Mouse (Mus musculus) midbrain, postnatal 0 days (tissue): ENCODE measurements at regions not wholly inside any gene's neighbourhood (a gene's known extent, or its start where the extent isn't known, plus 50 kb on each side); places are given as distances from the start of the nearest gene placed in this dataset.
"Not testable (repeated sequence)": the region's sequence is repeated elsewhere in the genome, so short reads cannot be mapped to it uniquely, and the experiment has no call there.

Experiments
- ATAC-seq: fragments of 200-750 bp; cut with Nextera tagmentation; 2 replicates; pipeline ENCODE4 v1.8.0; 2017; ENCODE audit warnings: moderate number of reproducible peaks, mild to moderate bottlenecking, moderate TSS enrichment, moderate library complexity; ENCODE audit not compliant: low FRiP score
- DNase-seq: peaks from one replicate; pipeline ENCODE4 v3.0.0-alpha.2; 2015; ENCODE audit warnings: low spot score
- H3K27ac ChIP-seq: fragments of 300-500 bp; sonication (generic); 2 replicates; pipeline ENCODE4 v1.5.1; 2014; ENCODE audit warnings: low read depth, mild to moderate bottlenecking, low read length, mixed read lengths
- H3K27me3 ChIP-seq: fragments of 300-500 bp; sonication (generic); 2 replicates; pipeline ENCODE4 v1.6.1; 2014; ENCODE audit warnings: low read length, control low read depth, mixed read lengths; ENCODE audit not compliant: insufficient read depth
- H3K36me3 ChIP-seq: fragments of 300-500 bp; sonication (generic); 2 replicates; pipeline ENCODE4 v1.6.1; 2014; ENCODE audit warnings: low read length, control low read depth, mixed read lengths; ENCODE audit not compliant: insufficient read depth
- H3K4me1 ChIP-seq: fragments of 300-500 bp; sonication (generic); 2 replicates; pipeline ENCODE4 v1.6.1; 2014; ENCODE audit warnings: mild to moderate bottlenecking, control low read depth, antibody characterized with exemption, low read length, mixed read lengths; ENCODE audit not compliant: insufficient read depth
- H3K4me2 ChIP-seq: fragments of 300-500 bp; sonication (generic); 2 replicates; pipeline ENCODE4 v1.6.1; 2014; ENCODE audit warnings: low read depth, mild to moderate bottlenecking, low read length, mixed read lengths; ENCODE audit not compliant: poor library complexity, severe bottlenecking
- H3K4me3 ChIP-seq: fragments of 300-500 bp; sonication (generic); 2 replicates; pipeline ENCODE4 v1.5.1; 2014; ENCODE audit warnings: low read depth, mild to moderate bottlenecking, low read length, moderate library complexity
- H3K9ac ChIP-seq: fragments of 300-500 bp; sonication (generic); replicated peaks from 2 replicates; pipeline ENCODE4 v1.6.1; 2014; ENCODE audit warnings: mild to moderate bottlenecking, low read length, moderate library complexity, mixed read lengths; ENCODE audit not compliant: poor library complexity, severe bottlenecking
- H3K9me3 ChIP-seq: fragments of 300-500 bp; sonication (generic); 2 replicates; pipeline ENCODE4 v1.6.1; 2016; ENCODE audit warnings: low read length, control low read depth
- CTCF ChIP-seq: IDR thresholded peaks from 2 replicates; pipeline ENCODE4 v1.5.1; 2016; ENCODE audit warnings: antibody characterized with exemption, mild to moderate bottlenecking
- WGBS: fragments of 180-500 bp; shearing (Covaris S2); extraction: QIAGEN DNeasy Blood & Tissue Kit; methylation state at CpG from one replicate; pipeline ENCODE4 v1.1.7; 2014; 5-methylcytosine and 5-hydroxymethylcytosine counted together

DNA sequence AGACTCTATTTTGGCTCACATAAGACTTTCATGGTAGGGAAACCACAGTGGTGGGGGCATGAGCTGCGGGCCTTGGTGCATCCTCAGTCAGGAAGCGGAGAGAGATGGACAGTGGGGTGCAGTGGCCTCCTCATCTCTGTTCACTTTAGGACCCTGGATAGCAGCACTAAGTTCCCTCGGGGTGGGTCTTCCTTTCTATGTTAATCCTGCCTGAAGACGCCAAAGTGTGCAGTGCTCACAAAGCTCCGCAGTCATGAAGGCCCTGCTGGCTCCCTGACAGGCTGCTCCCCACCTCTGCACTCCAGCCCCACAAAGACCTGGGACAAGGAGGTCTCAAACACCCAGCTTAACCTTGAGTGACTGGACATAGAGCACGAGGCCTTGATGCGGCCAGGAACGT, 56.8 kb downstream of the Sox1 start:
- H3K9me3 ChIP-seq, result no peaks in the 10 kb centered on the region
- H3K27ac ChIP-seq, result no peak overlapping the region
- H3K27me3 ChIP-seq, result 0 out of 2 replicates have a peak, but pooled peaks cover 4% of the 10 kb centered on the region
- no peak overlapping the region for H3K4me3 ChIP-seq
- 61% methylated on average over 8 of the region's 8 CpGs for WGBS
- DNase-seq (no peak), ATAC-seq (no peak)
- no peaks in the 10 kb centered on the region for H3K4me1 ChIP-seq
- no peak overlapping the region for H3K9ac ChIP-seq
- no peaks in the 10 kb centered on the region for H3K36me3 ChIP-seq
- TF ChIP-seq CTCF, result no peak
- no peak overlapping the region for H3K4me2 ChIP-seq

DNA sequence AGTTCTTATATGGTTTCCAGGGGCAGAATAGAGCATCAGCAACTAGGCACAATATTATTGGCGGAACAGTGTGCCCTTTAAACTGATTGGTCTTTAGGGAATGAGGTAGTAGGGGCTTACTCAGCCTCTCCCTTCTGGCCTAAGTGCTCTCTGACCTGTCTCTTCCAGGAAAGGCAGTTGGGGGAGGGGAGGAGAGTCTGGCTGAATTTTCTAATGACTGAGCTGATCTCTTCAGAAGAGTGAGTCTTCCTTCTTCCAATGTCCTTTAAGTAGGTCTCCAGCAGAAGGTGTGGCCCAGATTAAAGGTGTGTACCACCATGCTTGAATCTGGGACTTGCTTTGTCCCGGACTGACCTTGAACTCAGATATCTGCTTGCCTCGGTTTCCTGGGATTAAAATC, 60.3 kb downstream of the Sox1 start:
- H3K27me3 ChIP-seq, H3K4me2 ChIP-seq, H3K27ac ChIP-seq, H3K9ac ChIP-seq, DNase-seq, H3K9me3 ChIP-seq, ATAC-seq, H3K4me3 ChIP-seq, H3K36me3 ChIP-seq, H3K4me1 ChIP-seq: not testable (repeated sequence)
- 99% methylated on average over 3 of the region's 3 CpGs for WGBS

DNA sequence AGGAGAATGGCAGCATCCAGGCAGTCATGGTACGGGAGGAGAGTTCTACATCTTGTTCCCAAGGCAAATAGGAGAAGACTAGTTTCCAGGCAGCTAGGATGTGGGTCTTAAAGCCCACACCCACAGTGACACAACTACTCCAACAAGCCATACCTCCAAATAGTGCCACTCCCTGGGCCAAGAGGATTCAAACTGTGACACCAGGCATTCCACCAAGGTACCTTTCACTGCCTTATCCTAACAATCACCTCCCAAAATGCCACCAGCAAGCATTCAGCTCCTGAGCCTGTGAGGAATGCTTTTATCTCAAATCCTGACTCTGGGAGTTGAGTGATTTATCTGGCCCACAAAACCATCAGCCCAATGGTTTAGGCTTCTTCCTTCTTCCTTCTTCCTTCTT, 61.2 kb downstream of the Sox1 start:
- Histone ChIP-seq H3K4me3 (no peak overlapping the region), H3K4me1 (no peaks in the 10 kb centered on the region), H3K9me3 (no peaks in the 10 kb centered on the region), H3K9ac (no peak overlapping the region), H3K27ac (no peak overlapping the region), H3K4me2 (no peak overlapping the region), H3K27me3 (no peaks in the 10 kb centered on the region), H3K36me3 (no peaks in the 10 kb centered on the region)
- DNase-seq (no peak), ATAC-seq (no peak)
- no peak for TF ChIP-seq CTCF
- WGBS, result 92% methylated on average over 1 of the region's 1 CpGs

DNA sequence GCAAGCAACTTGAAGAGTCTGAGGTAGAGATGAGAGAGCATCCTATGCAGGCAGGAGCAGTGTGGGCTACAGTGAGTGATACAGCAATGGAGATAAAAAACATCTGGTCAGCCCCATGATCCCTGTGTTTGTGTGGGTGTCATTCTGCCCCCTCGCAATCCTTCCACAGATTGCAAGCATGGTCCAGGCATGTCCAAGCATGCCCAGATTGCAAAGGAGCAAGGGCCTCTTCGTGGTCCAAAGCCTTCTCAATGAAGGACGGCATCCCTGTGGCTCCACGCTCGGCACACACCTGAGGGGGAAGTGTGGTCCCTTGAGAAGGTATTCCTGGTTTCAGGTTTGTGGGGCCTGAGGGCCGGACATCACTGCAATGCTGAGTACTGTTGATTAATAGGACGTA, 61.9 kb downstream of the Sox1 start:
- Histone ChIP-seq H3K36me3 (no peaks in the 10 kb centered on the region), H3K4me3 (no peak overlapping the region), H3K9ac (no peak overlapping the region), H3K27me3 (no peaks in the 10 kb centered on the region), H3K4me2 (no peak overlapping the region), H3K4me1 (no peaks in the 10 kb centered on the region), H3K9me3 (no peaks in the 10 kb centered on the region), H3K27ac (no peak overlapping the region)
- ATAC-seq, result no peak
- no peak for DNase-seq
- 77% methylated on average over 7 of the region's 7 CpGs for WGBS
- TF ChIP-seq CTCF, result no peak

DNA sequence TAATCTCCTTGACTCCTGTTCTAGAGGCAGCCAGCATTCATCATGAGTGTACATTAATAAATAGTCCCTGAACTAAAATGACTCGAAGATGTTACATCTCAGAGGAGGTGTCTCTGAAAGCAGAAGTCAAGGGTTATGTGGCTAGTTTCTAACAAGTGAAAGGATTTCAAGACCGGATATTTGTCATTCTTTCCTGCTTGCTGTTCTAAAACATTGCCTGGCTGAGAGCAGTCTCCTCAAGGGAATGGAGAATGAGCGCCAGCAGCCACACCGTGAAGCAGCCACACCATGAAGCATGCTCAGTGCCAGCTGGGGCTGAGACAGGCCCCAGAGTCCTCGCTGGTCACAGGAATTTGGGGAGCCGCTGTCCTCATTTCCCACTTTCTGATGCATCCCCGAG, 71.8 kb downstream of the Sox1 start:
- WGBS, result 77% methylated on average over 7 of the region's 7 CpGs
- Histone ChIP-seq H3K27me3 (no peaks in the 10 kb centered on the region; the same call in 1 of the 2 replicates), H3K27ac (no peak overlapping the region), H3K36me3 (no peaks in the 10 kb centered on the region), H3K9me3 (no peaks in the 10 kb centered on the region), H3K4me2 (no peak overlapping the region), H3K9ac (no peak overlapping the region), H3K4me3 (no peak overlapping the region), H3K4me1 (no peaks in the 10 kb centered on the region)
- no peak for DNase-seq
- ATAC-seq, result no peak
- TF ChIP-seq CTCF, result no peak

DNA sequence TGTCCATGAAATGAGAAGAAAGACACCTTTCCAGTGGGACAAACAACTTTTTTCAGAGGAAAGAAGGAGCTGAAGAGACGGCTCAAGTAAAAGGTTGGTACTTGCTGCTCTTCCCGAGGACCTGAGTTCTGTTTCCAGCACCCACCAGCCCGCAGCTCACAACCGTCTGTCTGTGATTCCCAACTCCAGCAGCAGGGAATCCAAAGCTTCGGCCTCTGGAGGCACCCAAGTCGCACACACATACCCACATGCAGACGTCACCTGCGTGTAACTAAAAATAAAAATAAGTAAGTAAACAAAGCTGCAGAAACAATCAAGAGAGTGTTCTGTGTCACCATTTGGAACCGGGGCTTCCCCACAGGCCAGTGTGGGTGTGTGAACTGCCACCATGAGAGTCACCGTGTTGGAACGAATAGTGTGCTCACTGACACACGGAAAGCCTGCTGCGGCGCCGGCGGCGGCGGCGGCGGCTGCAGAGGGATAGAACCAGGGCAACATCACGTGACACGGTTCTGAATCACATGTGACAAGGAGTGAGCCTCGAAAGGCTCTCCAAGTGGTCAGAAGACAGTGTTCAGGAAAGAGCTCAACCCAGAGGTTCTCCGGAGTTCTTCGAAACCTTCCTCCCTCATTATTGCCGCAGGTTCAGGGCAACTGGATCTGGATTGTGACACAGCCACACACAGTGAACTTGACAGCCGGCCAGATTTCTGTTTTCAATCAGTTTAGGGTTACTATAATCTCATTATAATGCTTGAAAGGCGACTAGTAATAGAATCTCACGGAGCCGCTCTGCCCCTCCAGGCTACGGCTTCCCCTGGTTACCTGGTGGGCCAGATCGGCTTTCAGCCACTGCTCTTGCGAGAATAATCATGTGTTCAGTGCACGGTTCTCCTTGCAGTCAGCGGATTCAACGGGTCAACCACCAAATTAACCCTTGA, 72.6 kb downstream of the Sox1 start:
- Histone ChIP-seq H3K4me1 (no peaks in the 10 kb centered on the region), H3K27ac (no peak overlapping the region), H3K27me3 (no peaks in the 10 kb centered on the region; the same call in 1 of the 2 replicates), H3K9me3 (no peaks in the 10 kb centered on the region), H3K9ac (no peak overlapping the region), H3K4me3 (no peak overlapping the region), H3K4me2 (no peak overlapping the region), H3K36me3 (no peaks in the 10 kb centered on the region)
- ATAC-seq, result no peak
- no peak for DNase-seq
- 67% methylated on average over 36 of the region's 36 CpGs for WGBS
- no peak for TF ChIP-seq CTCF
